Mouse (Mus musculus) embryo, embryonic 11.5 days (tissue): ENCODE results near the gene Gpr137b.
"Not testable (repeated sequence)": the region's sequence is repeated elsewhere in the genome, so short reads cannot be mapped to it uniquely, and the experiment has no call there.

Experiments used
- DNase-seq: peaks from one replicate; pipeline ENCODE4 v3.0.0-alpha.2; 2012; ENCODE audit warnings: low read depth, low spot score

Gene Gpr137b

GRCm38 (mm10) chr13:13366371-13366770 is 27.4 kb downstream of the Gpr137b start:
- not testable (repeated sequence) for DNase-seq

- not testable (repeated sequence) for DNase-seq
These were observed 30.3 kb downstream of the Gpr137b start for GRCm38 (mm10) chr13:13363536-13363935.

- not testable (repeated sequence) for DNase-seq
These were observed 31.6 kb downstream of the Gpr137b start for GRCm38 (mm10) chr13:13362261-13362660.

- DNase-seq, result not testable (repeated sequence)
These were observed 33.8 kb downstream of the Gpr137b start for GRCm38 (mm10) chr13:13360045-13360444.

- not testable (repeated sequence) for DNase-seq
These were observed 35.2 kb downstream of the Gpr137b start for GRCm38 (mm10) chr13:13358602-13359001.

- not testable (repeated sequence) for DNase-seq
These were observed 35.7 kb downstream of the Gpr137b start for GRCm38 (mm10) chr13:13358097-13358496.

- DNase-seq, result not testable (repeated sequence)
These were observed 41.7 kb downstream of the Gpr137b start for GRCm38 (mm10) chr13:13352113-13352512.

GRCm38 (mm10) chr13:13350681-13351080 is 43.1 kb downstream of the Gpr137b start:
- DNase-seq, result not testable (repeated sequence)

- no peak for DNase-seq
These were observed 44.5 kb downstream of the Gpr137b start for GRCm38 (mm10) chr13:13349288-13349687.

GRCm38 (mm10) chr13:13347634-13348412 is 46.0 kb downstream of the Gpr137b start:
- not testable (repeated sequence) for DNase-seq

GRCm38 (mm10) chr13:13337361-13337760 is 56.5 kb downstream of the Gpr137b start:
- not testable (repeated sequence) for DNase-seq

GRCm38 (mm10) chr13:13328876-13329275 is 64.9 kb downstream of the Gpr137b start:
- DNase-seq, result peak; percentile 4
